Mouse (Mus musculus): Measurements from ENCODE around the gene Gtf2ird1. TPM values are rescaled to one million over a fixed set of nuclear protein-coding genes. Genes with fewer than 3 reads are reported as not detected.
"Not testable (repeated sequence)": the region's sequence is repeated elsewhere in the genome, so short reads cannot be mapped to it uniquely, and the experiment has no call there.

Gtf2ird1 gene
- polyA plus RNA-seq, 1 experiment from 2014 or later: 57.3 TPM

- Histone ChIP-seq H3K9me3 (ENCODE audit: control insufficient read depth, low read length) (no peaks in the 10 kb centered on the region), H3K4me2 (replicated peaks) (no peak overlapping the region), H3K36me3 (replicated peaks; ENCODE audit: control insufficient read depth, insufficient read depth) (peaks cover 14% of the 10 kb centered on the region; the same call in 1 of the 2 replicates), H3K9ac (no peak overlapping the region), H3K27ac (no peak overlapping the region), H3K4me1 (replicated peaks; ENCODE audit: control insufficient read depth, insufficient read depth, low read length) (no peaks in the 10 kb centered on the region), H3K4me3 (replicated peaks; ENCODE audit: low read length) (no peak overlapping the region), H3K27me3 (ENCODE audit: control insufficient read depth, insufficient read depth, low read length) (no peaks in the 10 kb centered on the region)
- DNase-seq (ENCODE audit: low spot score): no peak
- ATAC-seq (ENCODE audit: low FRiP score): no peak
- 87% methylated on average over 3 of the region's 3 CpGs for WGBS
These were observed 104.0 kb downstream of the Gtf2ird1 start for GRCm38 (mm10) chr5:134352527-134353001.

- Histone ChIP-seq H3K36me3 (replicated peaks; ENCODE audit: control insufficient read depth, insufficient read depth) (no peaks in the 10 kb centered on the region), H3K9ac (no peak overlapping the region), H3K4me1 (replicated peaks; ENCODE audit: control insufficient read depth, insufficient read depth, low read length) (no peaks in the 10 kb centered on the region), H3K4me2 (replicated peaks) (peak overlapping the region; percentile 21), H3K9me3 (ENCODE audit: control insufficient read depth, low read length) (no peaks in the 10 kb centered on the region), H3K27ac (no peak overlapping the region), H3K27me3 (ENCODE audit: control insufficient read depth, insufficient read depth, low read length) (no peaks in the 10 kb centered on the region), H3K4me3 (replicated peaks; ENCODE audit: low read length) (no peak overlapping the region)
- DNase-seq (ENCODE audit: low spot score) (peak; percentile 49), ATAC-seq (ENCODE audit: low FRiP score) (no peak; the same call in 1 of the 2 replicates)
- 25% methylated on average over 10 of the region's 10 CpGs for WGBS
These were observed 105.9 kb downstream of the Gtf2ird1 start for GRCm38 (mm10) chr5:134350660-134351059.

- no peaks in the 10 kb centered on the region for H3K27me3 ChIP-seq (ENCODE audit: control insufficient read depth, insufficient read depth, low read length)
- H3K9ac ChIP-seq: no peak overlapping the region
- WGBS: 76% methylated on average over 2 of the region's 2 CpGs
- no peaks in the 10 kb centered on the region for H3K9me3 ChIP-seq (ENCODE audit: control insufficient read depth, low read length)
- H3K4me1 ChIP-seq (replicated peaks; ENCODE audit: control insufficient read depth, insufficient read depth, low read length): no peaks in the 10 kb centered on the region
- DNase-seq (ENCODE audit: low spot score) (no peak), ATAC-seq (ENCODE audit: low FRiP score) (no peak)
- H3K4me3 ChIP-seq (replicated peaks; ENCODE audit: low read length): no peak overlapping the region
- H3K4me2 ChIP-seq (replicated peaks): no peak overlapping the region
- H3K27ac ChIP-seq: no peak overlapping the region
- no peaks in the 10 kb centered on the region for H3K36me3 ChIP-seq (replicated peaks; ENCODE audit: control insufficient read depth, insufficient read depth)
These were observed 109.5 kb downstream of the Gtf2ird1 start for GRCm38 (mm10) chr5:134347066-134347465.

GRCm38 (mm10) chr5:134345449-134345848 is 111.1 kb downstream of the Gtf2ird1 start:
- WGBS: 81% methylated on average over 9 of the region's 9 CpGs
- no peak for DNase-seq (ENCODE audit: low spot score)

GRCm38 (mm10) chr5:134344076-134344475 is 112.4 kb downstream of the Gtf2ird1 start:
- Histone ChIP-seq H3K4me1 (replicated peaks; ENCODE audit: control insufficient read depth, insufficient read depth, low read length) (no peaks in the 10 kb centered on the region), H3K4me3 (replicated peaks; ENCODE audit: low read length) (no peak overlapping the region), H3K9ac (no peak overlapping the region), H3K36me3 (replicated peaks; ENCODE audit: control insufficient read depth, insufficient read depth) (no peaks in the 10 kb centered on the region), H3K4me2 (replicated peaks) (no peak overlapping the region), H3K27me3 (ENCODE audit: control insufficient read depth, insufficient read depth, low read length) (no peaks in the 10 kb centered on the region), H3K27ac (no peak overlapping the region), H3K9me3 (ENCODE audit: control insufficient read depth, low read length) (no peaks in the 10 kb centered on the region)
- 88% methylated on average over 8 of the region's 8 CpGs for WGBS
- no peak for ATAC-seq (ENCODE audit: low FRiP score)
- DNase-seq (ENCODE audit: low spot score): no peak

More at GRCm38 (mm10) chr5:134345449-134345848, 111.1 kb downstream of the Gtf2ird1 start:
- Histone ChIP-seq H3K4me2 (replicated peaks) (no peak overlapping the region), H3K27ac (no peak overlapping the region), H3K9me3 (ENCODE audit: control insufficient read depth, low read length) (no peaks in the 10 kb centered on the region), H3K27me3 (ENCODE audit: control insufficient read depth, insufficient read depth, low read length) (no peaks in the 10 kb centered on the region), H3K4me3 (replicated peaks; ENCODE audit: low read length) (no peak overlapping the region), H3K9ac (no peak overlapping the region), H3K36me3 (replicated peaks; ENCODE audit: control insufficient read depth, insufficient read depth) (no peaks in the 10 kb centered on the region), H3K4me1 (replicated peaks; ENCODE audit: control insufficient read depth, insufficient read depth, low read length) (no peaks in the 10 kb centered on the region)
- ATAC-seq (ENCODE audit: low FRiP score): no peak

GRCm38 (mm10) chr5:134343530-134343929 is 113.0 kb downstream of the Gtf2ird1 start:
- not testable (repeated sequence) for H3K27me3 ChIP-seq (ENCODE audit: control insufficient read depth, insufficient read depth, low read length); H3K4me2 ChIP-seq (replicated peaks); H3K27ac ChIP-seq; H3K36me3 ChIP-seq (replicated peaks; ENCODE audit: control insufficient read depth, insufficient read depth); ATAC-seq (ENCODE audit: low FRiP score); H3K9me3 ChIP-seq (ENCODE audit: control insufficient read depth, low read length); H3K4me3 ChIP-seq (replicated peaks; ENCODE audit: low read length); DNase-seq (ENCODE audit: low spot score); H3K4me1 ChIP-seq (replicated peaks; ENCODE audit: control insufficient read depth, insufficient read depth, low read length); H3K9ac ChIP-seq
- 81% methylated on average over 4 of the region's 4 CpGs for WGBS

- Histone ChIP-seq H3K4me2 (replicated peaks) (no peak overlapping the region), H3K27me3 (ENCODE audit: control insufficient read depth, insufficient read depth, low read length) (no peaks in the 10 kb centered on the region), H3K27ac (no peak overlapping the region), H3K4me1 (replicated peaks; ENCODE audit: control insufficient read depth, insufficient read depth, low read length) (no peaks in the 10 kb centered on the region), H3K9ac (no peak overlapping the region), H3K9me3 (ENCODE audit: control insufficient read depth, low read length) (no peaks in the 10 kb centered on the region), H3K36me3 (replicated peaks; ENCODE audit: control insufficient read depth, insufficient read depth) (no peaks in the 10 kb centered on the region), H3K4me3 (replicated peaks; ENCODE audit: low read length) (no peak overlapping the region)
- no peak for ATAC-seq (ENCODE audit: low FRiP score)
- 87% methylated on average over 18 of the region's 18 CpGs for WGBS
- DNase-seq (ENCODE audit: low spot score): no peak
These were observed 113.9 kb downstream of the Gtf2ird1 start for GRCm38 (mm10) chr5:134342503-134343205.

GRCm38 (mm10) chr5:134341721-134342120 is 114.8 kb downstream of the Gtf2ird1 start:
- Histone ChIP-seq H3K27ac (no peak overlapping the region), H3K36me3 (replicated peaks; ENCODE audit: control insufficient read depth, insufficient read depth) (no peaks in the 10 kb centered on the region), H3K4me2 (replicated peaks) (no peak overlapping the region), H3K4me1 (replicated peaks; ENCODE audit: control insufficient read depth, insufficient read depth, low read length) (no peaks in the 10 kb centered on the region), H3K4me3 (replicated peaks; ENCODE audit: low read length) (no peak overlapping the region), H3K9ac (no peak overlapping the region), H3K9me3 (ENCODE audit: control insufficient read depth, low read length) (no peaks in the 10 kb centered on the region), H3K27me3 (ENCODE audit: control insufficient read depth, insufficient read depth, low read length) (no peaks in the 10 kb centered on the region)
- DNase-seq (ENCODE audit: low spot score) (no peak), ATAC-seq (ENCODE audit: low FRiP score) (no peak)
- 94% methylated on average over 5 of the region's 5 CpGs for WGBS

GRCm38 (mm10) chr5:134341321-134341720 is 115.2 kb downstream of the Gtf2ird1 start:
- no peaks in the 10 kb centered on the region for H3K27me3 ChIP-seq (ENCODE audit: control insufficient read depth, insufficient read depth, low read length)
- no peaks in the 10 kb centered on the region for H3K9me3 ChIP-seq (ENCODE audit: control insufficient read depth, low read length)
- ATAC-seq (ENCODE audit: low FRiP score): no peak
- DNase-seq (ENCODE audit: low spot score): peak; percentile 68
- WGBS: 72% methylated on average over 10 of the region's 10 CpGs
- no peak overlapping the region for H3K9ac ChIP-seq
- no peak overlapping the region for H3K27ac ChIP-seq
- H3K4me2 ChIP-seq (replicated peaks): no peak overlapping the region
- no peaks in the 10 kb centered on the region for H3K4me1 ChIP-seq (replicated peaks; ENCODE audit: control insufficient read depth, insufficient read depth, low read length)
- H3K36me3 ChIP-seq (replicated peaks; ENCODE audit: control insufficient read depth, insufficient read depth): no peaks in the 10 kb centered on the region
- no peak overlapping the region for H3K4me3 ChIP-seq (replicated peaks; ENCODE audit: low read length)
